Mouse (Mus musculus) activated CD4-positive, CD25-positive, alpha-beta regulatory T cell (primary cell): ENCODE measurements around the gene Smc3. TPM values are rescaled to one million over a fixed set of nuclear protein-coding genes. Genes with fewer than 3 reads are reported as not detected.

Source experiments
- polyA plus RNA-seq, 2 experiments: library from polyadenylated mRNA; unstranded; fragments of 100-300 nt; shearing (Covaris generic); gene quantifications; one replicate each; pipeline ENCODE4 v1.2.1; 2017

Gene Smc3
- 10 to 100 TPM; 44.2 to 46.9 TPM for polyA plus RNA-seq

GRCm38 (mm10) chr19:53599757-53600539 is at the start of gene Smc3:
Gene Smc3 (plus strand): TSS chr19:53600398.

GRCm38 (mm10) chr19:53588968-53589367 is 11.2 kb upstream of the Smc3 start, which contains the start of gene Nutf2-ps1:
Gene Nutf2-ps1 (minus strand): TSS chr19:53589068.

GRCm38 (mm10) chr19:53676718-53677634 is 76.8 kb downstream of the Smc3 start, which contains the start of gene Rbm20:
Gene Rbm20 (plus strand): TSS chr19:53677306.

Other genes with a start within 250 kb of the Smc3 start
- not detected for gene Gm10197, start 228.6 kb upstream of the Smc3 start, polyA plus RNA-seq
- gene Smndc1, start 209.8 kb upstream of the Smc3 start, polyA plus RNA-seq, result 10 to 100 TPM; 69.0 to 69.5 TPM
- 100 to 1,000 TPM in 1 of 2 experiments, 10 to 100 TPM in 1; 47.9 to 167 TPM for gene Dusp5, start 71.3 kb upstream of the Smc3 start, polyA plus RNA-seq
- 100 to 1,000 TPM; 182 to 240 TPM for gene Nutf2-ps1, start 11.3 kb upstream of the Smc3 start, polyA plus RNA-seq
- gene Rbm20, start 76.9 kb downstream of the Smc3 start, polyA plus RNA-seq, result under 1 TPM; 0.04 to 0.36 TPM